Mouse (Mus musculus): ENCODE measurements around the gene Cacna2d3.

DNA sequence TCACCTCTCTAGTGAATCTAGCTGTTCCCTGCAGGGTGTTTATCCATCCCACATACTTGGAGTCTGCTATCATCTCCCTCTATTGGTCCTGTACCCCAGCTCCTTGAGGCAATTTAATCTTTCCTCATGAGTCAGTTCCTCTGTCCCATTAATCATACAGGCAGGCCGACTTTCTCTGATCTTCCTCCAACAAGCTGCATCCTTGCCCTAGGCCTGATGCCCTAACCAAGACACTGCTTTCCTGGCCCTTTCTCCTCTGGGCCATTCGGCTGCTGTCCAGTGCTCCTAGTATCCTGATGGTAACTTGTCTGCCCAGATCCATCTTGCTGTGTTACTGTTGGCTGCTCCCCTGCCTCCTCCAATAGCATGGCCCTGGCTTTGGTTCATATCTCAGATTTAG, 737.4 kb downstream of the Cacna2d3 start:
- no peak for TF ChIP-seq CTCF (IDR thresholded peaks at IDR 0.05)
- no peak for TF ChIP-seq POLR2A (IDR thresholded peaks at IDR 0.05; ENCODE audit: insufficient read depth, low read depth, low read length)
- TF ChIP-seq EP300 (IDR thresholded peaks at IDR 0.05; ENCODE audit: insufficient read depth, low read depth, low read length): no peak
